Mouse (Mus musculus): ENCODE data around the gene H3f3a. TPM values are rescaled to one million over a fixed set of nuclear protein-coding genes. Genes with fewer than 3 reads are reported as not detected.

The H3f3a gene
- polyA plus RNA-seq, 1 experiment from 2014 or later: 2,131 TPM

- H3K4me3 ChIP-seq (replicated peaks; ENCODE audit: low read length): no peak overlapping the region
- ATAC-seq (ENCODE audit: insufficient read depth, low FRiP score): 0 out of 2 replicates have a peak, but pooled peaks have one; percentile 18
- 70% methylated on average over 8 of the region's 8 CpGs for WGBS
- H3K9ac ChIP-seq (ENCODE audit: low read length): no peak overlapping the region
- no peaks in the 10 kb centered on the region for H3K9me3 ChIP-seq (replicated peaks; ENCODE audit: control insufficient read depth, low read length)
- H3K27ac ChIP-seq (ENCODE audit: low read length): peak overlapping the region; percentile 74
- no peaks in the 10 kb centered on the region for H3K27me3 ChIP-seq (ENCODE audit: control insufficient read depth, insufficient read depth, low read length)
- H3K4me2 ChIP-seq (ENCODE audit: low read depth, low read length): peak overlapping the region; percentile 84; the same call in 1 of the 2 replicates
- no peaks in the 10 kb centered on the region for H3K36me3 ChIP-seq (ENCODE audit: control insufficient read depth, insufficient read depth, low read length)
- H3K4me1 ChIP-seq (ENCODE audit: control insufficient read depth, insufficient read depth, low read length): peaks cover 7% of the 10 kb centered on the region
Observed at GRCm38 (mm10) chr1:180762679-180763078, 51.1 kb downstream of the H3f3a start.

- 61% methylated on average over 11 of the region's 11 CpGs for WGBS
- Histone ChIP-seq H3K27me3 (ENCODE audit: control insufficient read depth, insufficient read depth, low read length) (no peaks in the 10 kb centered on the region), H3K27ac (ENCODE audit: low read length) (peak overlapping the region; percentile 74), H3K4me3 (replicated peaks; ENCODE audit: low read length) (no peak overlapping the region), H3K36me3 (ENCODE audit: control insufficient read depth, insufficient read depth, low read length) (no peaks in the 10 kb centered on the region), H3K9ac (ENCODE audit: low read length) (no peak overlapping the region), H3K4me1 (ENCODE audit: control insufficient read depth, insufficient read depth, low read length) (peaks cover 4% of the 10 kb centered on the region; the same call in 1 of the 2 replicates), H3K9me3 (replicated peaks; ENCODE audit: control insufficient read depth, low read length) (no peaks in the 10 kb centered on the region), H3K4me2 (ENCODE audit: low read depth, low read length) (no peak overlapping the region)
- ATAC-seq (ENCODE audit: insufficient read depth, low FRiP score): no peak
Observed at GRCm38 (mm10) chr1:180762180-180762579, 51.6 kb downstream of the H3f3a start.

GRCm38 (mm10) chr1:180757956-180758520, 55.7 kb downstream of the H3f3a start:
- H3K4me3 ChIP-seq (replicated peaks; ENCODE audit: low read length): no peak overlapping the region
- no peaks in the 10 kb centered on the region for H3K27me3 ChIP-seq (ENCODE audit: control insufficient read depth, insufficient read depth, low read length)
- WGBS: 83% methylated on average over 7 of the region's 7 CpGs
- ATAC-seq (ENCODE audit: insufficient read depth, low FRiP score): peak; percentile 85
- H3K36me3 ChIP-seq (ENCODE audit: control insufficient read depth, insufficient read depth, low read length): no peaks in the 10 kb centered on the region
- no peak overlapping the region for H3K9ac ChIP-seq (ENCODE audit: low read length)
- no peak overlapping the region for H3K4me2 ChIP-seq (ENCODE audit: low read depth, low read length)
- H3K27ac ChIP-seq (ENCODE audit: low read length): no peak overlapping the region
- H3K9me3 ChIP-seq (replicated peaks; ENCODE audit: control insufficient read depth, low read length): no peaks in the 10 kb centered on the region
- no peaks in the 10 kb centered on the region for H3K4me1 ChIP-seq (ENCODE audit: control insufficient read depth, insufficient read depth, low read length)

GRCm38 (mm10) chr1:180757252-180757955, 56.3 kb downstream of the H3f3a start:
- WGBS: 83% methylated on average over 3 of the region's 3 CpGs
- peak; percentile 10; the same call in 1 of the 2 replicates for ATAC-seq (ENCODE audit: insufficient read depth, low FRiP score)
- H3K27me3 ChIP-seq (ENCODE audit: control insufficient read depth, insufficient read depth, low read length): no peaks in the 10 kb centered on the region
- no peaks in the 10 kb centered on the region for H3K36me3 ChIP-seq (ENCODE audit: control insufficient read depth, insufficient read depth, low read length)
- no peaks in the 10 kb centered on the region for H3K4me1 ChIP-seq (ENCODE audit: control insufficient read depth, insufficient read depth, low read length)
- H3K9me3 ChIP-seq (replicated peaks; ENCODE audit: control insufficient read depth, low read length): no peaks in the 10 kb centered on the region
- no peak overlapping the region for H3K4me3 ChIP-seq (replicated peaks; ENCODE audit: low read length)
- no peak overlapping the region for H3K4me2 ChIP-seq (ENCODE audit: low read depth, low read length)
- no peak overlapping the region for H3K9ac ChIP-seq (ENCODE audit: low read length)
- no peak overlapping the region for H3K27ac ChIP-seq (ENCODE audit: low read length)

GRCm38 (mm10) chr1:180756711-180757110, 57.0 kb downstream of the H3f3a start:
- Histone ChIP-seq H3K9ac (ENCODE audit: low read length) (no peak overlapping the region), H3K9me3 (replicated peaks; ENCODE audit: control insufficient read depth, low read length) (no peaks in the 10 kb centered on the region), H3K4me3 (replicated peaks; ENCODE audit: low read length) (no peak overlapping the region), H3K4me2 (ENCODE audit: low read depth, low read length) (no peak overlapping the region), H3K27me3 (ENCODE audit: control insufficient read depth, insufficient read depth, low read length) (no peaks in the 10 kb centered on the region), H3K4me1 (ENCODE audit: control insufficient read depth, insufficient read depth, low read length) (no peaks in the 10 kb centered on the region), H3K27ac (ENCODE audit: low read length) (no peak overlapping the region), H3K36me3 (ENCODE audit: control insufficient read depth, insufficient read depth, low read length) (no peaks in the 10 kb centered on the region)
- 81% methylated on average over 2 of the region's 2 CpGs for WGBS
- ATAC-seq (ENCODE audit: insufficient read depth, low FRiP score): no peak

- WGBS: 89% methylated on average over 8 of the region's 8 CpGs
- Histone ChIP-seq H3K9me3 (replicated peaks; ENCODE audit: control insufficient read depth, low read length) (no peaks in the 10 kb centered on the region), H3K4me1 (ENCODE audit: control insufficient read depth, insufficient read depth, low read length) (no peaks in the 10 kb centered on the region), H3K36me3 (ENCODE audit: control insufficient read depth, insufficient read depth, low read length) (no peaks in the 10 kb centered on the region; the same call in 1 of the 2 replicates), H3K27me3 (ENCODE audit: control insufficient read depth, insufficient read depth, low read length) (no peaks in the 10 kb centered on the region), H3K9ac (ENCODE audit: low read length) (no peak overlapping the region), H3K4me3 (replicated peaks; ENCODE audit: low read length) (no peak overlapping the region), H3K27ac (ENCODE audit: low read length) (no peak overlapping the region), H3K4me2 (ENCODE audit: low read depth, low read length) (no peak overlapping the region)
- no peak for ATAC-seq (ENCODE audit: insufficient read depth, low FRiP score)
Observed at GRCm38 (mm10) chr1:180754376-180754775, 59.4 kb downstream of the H3f3a start.

GRCm38 (mm10) chr1:180752115-180752514, 61.6 kb downstream of the H3f3a start:
- no peaks in the 10 kb centered on the region for H3K9me3 ChIP-seq (replicated peaks; ENCODE audit: control insufficient read depth, low read length)
- no peak overlapping the region for H3K4me2 ChIP-seq (ENCODE audit: low read depth, low read length)
- no peak overlapping the region for H3K4me3 ChIP-seq (replicated peaks; ENCODE audit: low read length)
- no peaks in the 10 kb centered on the region for H3K27me3 ChIP-seq (ENCODE audit: control insufficient read depth, insufficient read depth, low read length)
- no peak overlapping the region for H3K27ac ChIP-seq (ENCODE audit: low read length)
- no peak overlapping the region for H3K9ac ChIP-seq (ENCODE audit: low read length)
- no peak for ATAC-seq (ENCODE audit: insufficient read depth, low FRiP score)
- no peaks in the 10 kb centered on the region for H3K4me1 ChIP-seq (ENCODE audit: control insufficient read depth, insufficient read depth, low read length)
- 88% methylated on average over 11 of the region's 11 CpGs for WGBS
- H3K36me3 ChIP-seq (ENCODE audit: control insufficient read depth, insufficient read depth, low read length): peaks cover 7% of the 10 kb centered on the region

Other genes starting within 250 kb of the H3f3a start
- 105 and 116 TPM in 2 replicates for gene Parp1, start 245.0 kb downstream of the H3f3a start, polyA plus RNA-seq (2015; fragmentation: Nextera tagmentation; extraction: Ambion mirVana)
- gene Lin9, start 172.8 kb downstream of the H3f3a start, polyA plus RNA-seq (2015; fragmentation: Nextera tagmentation; extraction: Ambion mirVana): 15.3 and 15.9 TPM in 2 replicates
- not detected in 2 replicates for gene Mixl1, start 116.9 kb downstream of the H3f3a start, polyA plus RNA-seq (2015; fragmentation: Nextera tagmentation; extraction: Ambion mirVana)
- 19.2 and 21.0 TPM in 2 replicates for gene Acbd3, start 87.9 kb downstream of the H3f3a start, polyA plus RNA-seq (2015; fragmentation: Nextera tagmentation; extraction: Ambion mirVana)
- gene Sde2, start 37.2 kb upstream of the H3f3a start, polyA plus RNA-seq (2015; fragmentation: Nextera tagmentation; extraction: Ambion mirVana): 34.9 and 36.5 TPM in 2 replicates
- 0.35 TPM in 1 of 2 replicates, not detected in the other for gene Lefty2, start 79.2 kb upstream of the H3f3a start, polyA plus RNA-seq (2015; fragmentation: Nextera tagmentation; extraction: Ambion mirVana)
- gene Pycr2, start 90.3 kb upstream of the H3f3a start, polyA plus RNA-seq (2015; fragmentation: Nextera tagmentation; extraction: Ambion mirVana): 99.6 and 105 TPM in 2 replicates
- 4.0 and 4.2 TPM in 2 replicates for gene Lefty1, start 121.1 kb upstream of the H3f3a start, polyA plus RNA-seq (2015; fragmentation: Nextera tagmentation; extraction: Ambion mirVana)
- 29.2 and 35.3 TPM in 2 replicates for gene Tmem63a, start 128.4 kb upstream of the H3f3a start, polyA plus RNA-seq (2015; fragmentation: Nextera tagmentation; extraction: Ambion mirVana)
- 16.9 and 19.6 TPM in 2 replicates for gene Ephx1, start 207.0 kb upstream of the H3f3a start, polyA plus RNA-seq (2015; fragmentation: Nextera tagmentation; extraction: Ambion mirVana)
- 0.09 TPM in 1 of 2 replicates, not detected in the other for gene 9130409I23Rik, start 237.3 kb upstream of the H3f3a start, polyA plus RNA-seq (2015; fragmentation: Nextera tagmentation; extraction: Ambion mirVana)

Measured in stomach, embryonic 16.5 days (tissue).